8 mouse cellular contexts compared by ENCODE assay signal in the genomic region with DNA sequence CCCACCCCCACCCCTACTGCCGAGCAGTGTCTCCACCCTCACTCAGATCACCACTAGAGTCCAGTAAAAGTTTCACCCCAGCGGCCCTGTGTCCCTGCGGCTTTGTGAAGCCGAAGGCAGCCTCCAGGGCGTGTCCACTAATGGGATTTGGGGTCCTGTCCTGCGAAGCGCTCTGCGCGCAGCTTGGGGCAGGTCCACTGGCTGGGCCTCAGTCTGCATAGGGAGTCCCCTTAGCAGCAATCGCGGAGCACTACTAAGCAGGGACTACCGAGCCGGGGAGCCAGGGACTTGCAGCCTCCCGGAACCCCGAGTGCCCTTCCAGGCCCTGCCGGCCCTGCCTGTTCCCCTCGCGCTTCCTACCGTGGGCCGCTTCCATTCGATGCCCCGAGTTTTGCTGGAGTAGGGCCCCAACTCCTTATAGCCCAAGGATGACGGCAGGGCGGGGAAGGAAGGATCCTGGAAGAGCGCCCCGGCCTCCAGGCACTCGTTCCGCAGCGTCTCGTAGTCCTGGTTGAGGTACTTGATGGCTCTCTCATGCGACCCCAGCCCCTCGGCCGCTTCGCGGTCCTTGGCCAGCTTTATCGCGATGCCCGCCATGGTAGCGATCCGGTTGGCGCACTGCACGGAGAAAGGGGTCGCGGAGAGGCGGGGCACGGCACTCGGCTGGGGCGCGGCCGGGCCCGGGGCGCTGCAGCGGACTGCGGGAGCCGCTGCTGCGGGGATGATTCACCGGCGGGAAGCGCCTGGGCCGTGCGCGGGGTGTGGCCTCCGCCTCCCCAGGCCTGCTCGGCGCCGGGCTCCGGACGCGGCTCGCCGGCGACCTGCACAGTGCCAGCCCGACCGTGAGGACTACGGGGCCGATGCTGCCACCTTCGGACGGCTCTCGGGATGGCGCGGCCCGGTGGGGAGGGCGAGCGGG. TPM values are rescaled to one million over a fixed set of nuclear protein-coding genes. Genes with fewer than 3 reads are reported as not detected.
DNase-seq lines count a peak whose midpoint lies in the region; ATAC-seq lines count a peak whose summit lies in the region.

Gene Capn2 (minus strand): TSS at position 851 of the 919 bp plus-strand sequence.

- H3K4me1 ChIP-seq in hindbrain, embryonic 14.5 days (replicated peaks; ENCODE audit: control insufficient read depth, insufficient read depth, low read length) = peaks cover 17% of the 10 kb centered on the region

- DNase-seq in Muller cell, postnatal 12 days (ENCODE audit: inconsistent ontology term) = peak; percentile 92
- peak; percentile 90 to 93 for DNase-seq in cerebellum, postnatal 25 days
- peak; percentile 89 for DNase-seq in gastrocnemius, adult 18-20 months (ENCODE audit: low spot score)
- peak; percentile 70 for DNase-seq in hindbrain, embryonic 14.5 days (ENCODE audit: low spot score)
- peak; percentile 77 to 81 for DNase-seq in layer of hippocampus, postnatal 36 days
- DNase-seq in lung, postnatal 25 days (ENCODE audit: low spot score) = peak; percentile 90
- DNase-seq in ovary, postnatal 36 days (ENCODE audit: low spot score) = peak; percentile 88
- peak; percentile 87 for DNase-seq in thymus, postnatal 14 days

- H3K4me2 ChIP-seq in hindbrain, embryonic 14.5 days (replicated peaks) = peak within 1 kb of the TSS; percentile 86

- H3K9ac ChIP-seq in hindbrain, embryonic 14.5 days = peak within 1 kb of the TSS; percentile 89

- peaks cover 10% of the 10 kb centered on the region for H3K36me3 ChIP-seq in hindbrain, embryonic 14.5 days (replicated peaks; ENCODE audit: control insufficient read depth, insufficient read depth)

- no peaks in the 10 kb centered on the region for H3K27me3 ChIP-seq in hindbrain, embryonic 14.5 days (ENCODE audit: control insufficient read depth, insufficient read depth, low read length)

- no peaks in the 10 kb centered on the region for H3K9me3 ChIP-seq in hindbrain, embryonic 14.5 days (ENCODE audit: control insufficient read depth, low read length)

- peak; percentile 95 for ATAC-seq in hindbrain, embryonic 14.5 days (ENCODE audit: low FRiP score)

- peak within 1 kb of the TSS; percentile 79 for H3K4me3 ChIP-seq in hindbrain, embryonic 14.5 days (replicated peaks; ENCODE audit: low read length)

- under 1% methylated on average over 84 of the region's 84 CpGs for WGBS in hindbrain, embryonic 14.5 days

- H3K27ac ChIP-seq in hindbrain, embryonic 14.5 days = peak within 1 kb of the TSS; percentile 84

RNA-seq across cellular contexts. Expression of gene Capn2, which starts in this region (rescaled TPM):
- total RNA-seq in gastrocnemius, adult 18-20 months (2021) = 10 to 100 TPM; 50.2 to 54.2 TPM
- polyA plus RNA-seq in hindbrain, embryonic 14.5 days (2014; fragmentation: Nextera tagmentation; extraction: Ambion mirVana) = 80.5 and 81.0 TPM in 2 replicates
- 10 to 100 TPM; 57.9 to 59.5 TPM for total RNA-seq in layer of hippocampus, postnatal 36 days (2021)

Comparison
In these comparisons a context has a peak if more than half of its experiments do, and no peak if none do; other contexts are left out.
1. Peak in every context shown above with its lines: DNase-seq, ATAC-seq, H3K4me3 ChIP-seq and H3K27ac ChIP-seq.